Mouse (Mus musculus) G1E (cell line): ENCODE measurements around the gene Cdca4. TPM values are rescaled to one million over a fixed set of nuclear protein-coding genes. Genes with fewer than 3 reads are reported as not detected.

ENCODE experiments used
- ATAC-seq: 2 replicates; pipeline ENCODE4 v1.8.0; 2016; ENCODE audit warnings: mild to moderate bottlenecking; ENCODE audit not compliant: insufficient number of reproducible peaks, poor library complexity, low FRiP score, severe bottlenecking; ENCODE audit errors: extremely low read depth
- DNase-seq: peaks from one replicate; pipeline ENCODE4 v3.0.0; 2012; ENCODE audit warnings: low spot score
- H3K27me3 ChIP-seq: 2 replicates; pipeline ENCODE4 v1.6.1; 2012; ENCODE audit warnings: mild to moderate bottlenecking, low read length, inconsistent platforms; ENCODE audit not compliant: insufficient read depth
- H3K36me3 ChIP-seq: replicated peaks from 2 replicates; pipeline ENCODE3; 2012; ENCODE audit warnings: mild to moderate bottlenecking, inconsistent platforms
- H3K4me1 ChIP-seq: 2 replicates; pipeline ENCODE4 v1.6.1; 2012; ENCODE audit warnings: low read depth, low read length, inconsistent platforms, mixed read lengths; ENCODE audit not compliant: insufficient read depth
- H3K4me3 ChIP-seq: 2 replicates; pipeline ENCODE4 v1.5.1; 2012; ENCODE audit warnings: low read depth, mild to moderate bottlenecking, inconsistent platforms, low read length, moderate library complexity, mixed read lengths
- H3K9me3 ChIP-seq: replicated peaks from 2 replicates; pipeline ENCODE4 v1.6.1; 2012; ENCODE audit warnings: inconsistent platforms
- CTCF ChIP-seq: IDR thresholded peaks from 2 replicates; pipeline ENCODE4 v1.5.1; 2012; ENCODE audit warnings: low read depth, low read length, inconsistent platforms, mixed read lengths
- GATA1 ChIP-seq: IDR thresholded peaks from 2 replicates; pipeline ENCODE4 v1.6.1; 2012; ENCODE audit warnings: borderline replicate concordance, low read length, inconsistent platforms, mixed read lengths
- GATA2 ChIP-seq: IDR thresholded peaks from 2 replicates; pipeline ENCODE4 v1.6.1; 2012; ENCODE audit warnings: low read depth, low read length, inconsistent platforms, borderline replicate concordance
- POLR2AphosphoS5 ChIP-seq: IDR thresholded peaks from 2 replicates; pipeline ENCODE4 v1.6.1; 2012; ENCODE audit warnings: low read depth, low read length, inconsistent platforms; ENCODE audit not compliant: insufficient replicate concordance
- TAL1 ChIP-seq: conservative IDR thresholded peaks from 2 replicates; pipeline ENCODE4 v1.6.1; 2012; ENCODE audit warnings: low read depth, low read length, inconsistent platforms, mixed read lengths
- polyA plus RNA-seq: library from polyadenylated mRNA; stranded (reverse); fragments of >175 nt; gene quantifications from 2 replicates; pipeline ENCODE4 v1.2.3, GENCODE M21; 2012
- total RNA-seq, 2 experiments: library from RNA; stranded (forward) in 1 of 2; stranded (reverse) in 1 of 2; fragments of 200-1000 nt in 1 of 2; fragments of >200 nt in 1 of 2; fragmentation: Nextera tagmentation in 1 of 2; gene quantifications; 2 replicates each; pipeline ENCODE4 v1.2.3; 2014 to 2017

Cdca4 gene
- total and polyA plus RNA-seq, 3 experiments: 56.8 to 140 (median 124) TPM

DNA sequence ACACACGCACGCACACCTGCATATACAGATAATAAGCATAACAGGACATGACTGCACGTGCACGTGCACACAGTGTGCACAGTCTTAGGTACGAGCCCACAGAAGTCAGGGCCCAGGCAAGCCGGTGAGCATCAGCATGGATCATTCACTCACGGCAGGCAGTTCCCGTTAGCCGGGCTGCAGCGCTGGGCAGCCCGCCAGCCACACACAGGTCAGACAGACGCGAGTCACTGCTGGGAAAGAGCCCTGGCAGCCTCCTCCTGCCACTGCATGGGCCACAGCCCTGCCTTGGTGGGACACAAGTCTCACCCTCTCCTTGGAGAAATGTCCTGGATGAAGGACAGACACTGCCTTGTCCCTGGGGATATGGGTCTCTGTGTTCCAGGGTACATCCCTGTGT is 25.2 kb downstream of the Cdca4 start:
- peaks cover 82% of the 10 kb centered on the region for H3K27me3 ChIP-seq
- no peaks in the 10 kb centered on the region for H3K36me3 ChIP-seq
- H3K4me1 ChIP-seq: peaks cover 30% of the 10 kb centered on the region
- ATAC-seq (no peak), DNase-seq (no peak)
- H3K4me3 ChIP-seq: no peak overlapping the region
- TF ChIP-seq TAL1 (no peak), GATA2 (no peak), GATA1 (no peak), CTCF (no peak), POLR2AphosphoS5 (no peak)
- H3K9me3 ChIP-seq: no peaks in the 10 kb centered on the region

DNA sequence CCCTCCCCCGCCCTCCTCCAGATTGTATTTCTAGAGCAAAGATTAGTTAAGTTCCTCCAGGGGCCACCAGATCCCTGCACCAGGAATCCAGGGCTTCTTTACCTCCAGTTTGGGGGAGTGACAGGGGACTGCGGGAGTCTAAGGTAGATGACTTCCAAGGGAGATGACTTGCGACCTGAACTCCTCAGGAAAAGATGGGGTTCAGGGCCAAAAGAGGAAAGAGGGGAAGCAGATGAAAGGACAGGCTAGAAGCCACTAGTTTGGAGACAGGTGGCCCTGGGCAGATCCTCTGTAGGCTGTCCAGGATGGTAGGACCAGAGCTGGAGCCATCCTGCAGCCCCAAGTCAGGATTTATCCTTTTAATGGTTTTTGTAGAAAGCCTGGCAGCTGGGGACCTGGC is 26.3 kb downstream of the Cdca4 start:
- Histone ChIP-seq H3K4me3 (no peak overlapping the region), H3K36me3 (no peaks in the 10 kb centered on the region), H3K9me3 (no peaks in the 10 kb centered on the region), H3K4me1 (peaks cover 26% of the 10 kb centered on the region), H3K27me3 (peaks cover 83% of the 10 kb centered on the region)
- ATAC-seq (no peak), DNase-seq (no peak)
- TF ChIP-seq GATA2 (no peak), CTCF (no peak), GATA1 (no peak), TAL1 (no peak), POLR2AphosphoS5 (no peak)

DNA sequence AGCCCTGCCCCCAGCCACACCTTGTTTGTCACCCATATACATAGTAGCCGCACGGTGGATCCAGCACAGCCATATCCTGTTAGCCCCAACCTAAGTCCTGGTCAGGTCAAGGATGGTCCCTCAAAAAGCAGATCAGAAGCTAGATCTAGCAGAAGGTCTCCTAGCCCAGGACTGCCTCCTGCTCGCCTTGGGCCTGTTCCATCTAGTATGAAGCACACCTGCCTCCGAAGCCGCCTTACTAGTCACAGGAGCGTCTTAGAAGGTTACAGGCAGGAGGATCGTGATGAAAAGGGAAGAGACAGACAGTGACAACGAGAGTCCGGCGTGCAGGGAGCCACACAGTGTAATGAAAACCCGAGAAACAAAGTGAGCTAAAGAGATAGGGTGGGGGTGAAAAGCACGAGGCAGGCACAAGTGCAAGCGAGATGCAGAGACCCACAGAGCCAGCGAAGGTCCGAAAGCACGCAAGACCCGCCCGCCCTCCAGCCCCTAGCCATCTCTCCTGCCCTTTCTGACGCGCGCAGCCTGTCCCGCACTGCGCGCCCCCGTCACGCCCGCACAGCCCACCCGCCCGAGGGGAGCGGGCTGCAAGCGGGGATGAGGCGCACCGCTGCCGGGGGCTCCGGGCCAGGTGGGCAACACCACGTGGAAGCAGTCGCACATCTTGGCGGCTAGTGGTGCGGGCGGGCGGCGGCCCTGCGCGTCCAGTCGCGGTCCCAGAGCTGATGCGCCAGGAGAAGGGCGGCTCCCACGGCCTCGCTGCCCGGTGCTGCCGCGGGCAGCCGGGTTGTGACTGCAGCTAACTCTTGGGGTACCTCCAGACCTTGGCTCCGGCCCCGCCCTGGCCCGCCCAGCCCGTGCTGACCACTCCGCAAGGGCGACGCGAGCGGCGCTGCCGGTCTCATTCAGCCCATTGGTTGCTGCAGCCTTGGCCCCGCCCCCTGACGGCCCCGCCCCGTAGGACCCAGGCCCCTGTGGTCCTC is 27.1 kb downstream of the Cdca4 start, which contains the start of gene Ahnak2:
Ahnak2 (minus strand) TSS at position 794 of the 983 bp plus-strand sequence.
- Histone ChIP-seq H3K36me3 (no peaks in the 10 kb centered on the region), H3K9me3 (no peaks in the 10 kb centered on the region), H3K4me3 (no peak within 1 kb of the TSS; the same call in 1 of the 2 replicates), H3K4me1 (peaks cover 27% of the 10 kb centered on the region), H3K27me3 (peaks cover 81% of the 10 kb centered on the region)
- DNase-seq (no peak), ATAC-seq (no peak)
- TF ChIP-seq CTCF (no peak), GATA2 (no peak), TAL1 (no peak), GATA1 (no peak), POLR2AphosphoS5 (no peak)

DNA sequence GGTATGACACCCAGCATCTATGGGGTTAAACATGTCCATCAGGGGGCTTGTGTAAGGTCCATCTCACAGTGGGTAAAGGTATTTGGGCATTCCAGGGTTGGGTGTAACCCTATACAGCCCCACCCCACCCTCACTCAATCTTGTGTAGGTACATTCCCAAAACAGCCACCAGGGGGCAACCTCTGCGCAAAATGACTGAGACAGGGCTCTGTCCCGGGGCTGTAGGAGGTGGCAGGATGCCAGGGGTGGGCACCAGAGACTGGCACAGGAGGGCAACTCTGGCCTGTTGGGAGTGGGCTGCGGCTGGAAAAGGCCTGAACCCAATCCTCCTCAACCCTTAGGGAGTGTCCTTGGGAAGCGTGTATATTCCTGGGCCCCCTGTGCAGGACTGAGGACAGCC is 28.7 kb downstream of the Cdca4 start:
- no peak for TF ChIP-seq POLR2AphosphoS5
- TF ChIP-seq GATA2: no peak
- TF ChIP-seq TAL1: no peak
- peak; percentile 73 for TF ChIP-seq CTCF
- peak; percentile 54; the same call in 1 of the 2 replicates for ATAC-seq
- H3K36me3 ChIP-seq: no peaks in the 10 kb centered on the region
- peak; percentile 72 for DNase-seq
- no peaks in the 10 kb centered on the region for H3K9me3 ChIP-seq
- peaks cover 29% of the 10 kb centered on the region for H3K4me1 ChIP-seq
- H3K27me3 ChIP-seq: peaks cover 77% of the 10 kb centered on the region
- H3K4me3 ChIP-seq: no peak overlapping the region

DNA sequence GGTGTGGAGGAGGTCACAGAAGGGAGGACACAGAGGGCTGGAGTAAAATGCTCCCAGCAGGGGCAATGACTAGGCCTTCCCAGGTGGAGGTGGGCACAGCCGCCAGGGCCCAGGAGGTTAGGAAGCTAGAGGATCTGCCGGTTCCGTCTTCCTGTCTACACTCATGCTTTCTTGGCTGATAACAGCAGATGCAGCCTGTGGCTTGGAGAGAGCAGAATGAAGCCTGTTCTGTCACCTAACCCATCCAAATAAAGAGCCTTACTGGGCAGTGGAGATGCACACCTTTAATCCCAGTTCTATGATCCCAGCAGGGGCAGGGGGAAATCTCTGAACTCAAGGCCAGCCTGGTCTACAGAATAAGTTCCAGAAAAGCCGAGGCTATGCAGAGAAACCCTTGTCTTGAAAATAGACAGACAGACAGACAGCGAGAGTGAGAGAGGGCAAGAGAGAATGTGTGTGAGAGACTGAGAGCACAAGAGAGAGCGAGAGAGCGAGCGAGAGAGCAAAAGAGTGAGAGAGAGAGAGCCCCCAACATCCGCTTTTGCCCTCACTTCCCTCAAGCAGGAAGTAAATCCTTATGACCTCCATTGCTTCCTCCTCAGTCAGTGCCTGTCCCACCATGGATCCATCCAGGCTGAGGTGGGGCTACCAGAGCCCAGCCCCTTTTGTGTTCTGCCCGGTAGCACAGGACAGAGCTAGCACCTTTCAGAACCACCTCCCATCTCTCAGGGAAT is 29.8 kb downstream of the Cdca4 start:
- H3K27me3 ChIP-seq: peaks cover 68% of the 10 kb centered on the region
- no peak for DNase-seq
- TF ChIP-seq CTCF (no peak), POLR2AphosphoS5 (no peak), TAL1 (no peak), GATA2 (no peak), GATA1 (no peak)

DNA sequence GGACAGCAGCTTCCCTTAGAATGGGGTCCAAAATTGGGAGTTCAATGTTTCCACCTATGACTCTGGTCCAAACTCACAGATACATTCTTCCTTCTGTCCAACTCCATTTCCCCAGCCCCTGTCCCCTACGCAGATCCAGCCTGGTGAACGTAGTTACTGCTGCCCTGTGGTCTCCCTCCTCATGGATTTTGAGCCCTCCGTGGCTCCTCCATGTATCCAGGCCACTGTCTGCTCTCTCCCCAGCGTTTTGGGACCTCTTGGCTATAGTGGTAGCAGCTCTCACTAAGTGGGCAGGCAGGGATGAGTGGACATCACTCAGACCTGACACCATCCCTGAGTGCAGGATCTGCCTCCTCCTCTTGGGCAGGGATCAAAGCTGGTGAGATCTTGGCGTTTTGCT is 30.5 kb downstream of the Cdca4 start:
- Histone ChIP-seq H3K4me3 (no peak overlapping the region), H3K36me3 (no peaks in the 10 kb centered on the region), H3K4me1 (peaks cover 40% of the 10 kb centered on the region), H3K9me3 (no peaks in the 10 kb centered on the region), H3K27me3 (peaks cover 61% of the 10 kb centered on the region)
- TF ChIP-seq TAL1 (no peak), POLR2AphosphoS5 (no peak), GATA2 (no peak), GATA1 (no peak), CTCF (no peak)
- DNase-seq (no peak), ATAC-seq (no peak)

More for the DNA sequence above, 29.8 kb downstream of the Cdca4 start:
- no peak for ATAC-seq
- Histone ChIP-seq H3K4me1 (peaks cover 36% of the 10 kb centered on the region), H3K9me3 (no peaks in the 10 kb centered on the region), H3K4me3 (no peak overlapping the region), H3K36me3 (no peaks in the 10 kb centered on the region)
